Mouse (Mus musculus) cerebellum, postnatal 10 days (tissue): ENCODE measurements around the gene Ppm1k.
A peak's percentile ranks its signal among the peaks of the same experiment; 100 is the strongest.
"Not testable (repeated sequence)": the region's sequence is repeated elsewhere in the genome, so short reads cannot be mapped to it uniquely, and the experiment has no call there.

Experiments
- DNase-seq, 2 experiments: peaks; one replicate each; pipeline ENCODE4 v3.0.0; 2021; ENCODE audit warnings: mixed read lengths in 2 of 2

Gene Ppm1k

DNA sequence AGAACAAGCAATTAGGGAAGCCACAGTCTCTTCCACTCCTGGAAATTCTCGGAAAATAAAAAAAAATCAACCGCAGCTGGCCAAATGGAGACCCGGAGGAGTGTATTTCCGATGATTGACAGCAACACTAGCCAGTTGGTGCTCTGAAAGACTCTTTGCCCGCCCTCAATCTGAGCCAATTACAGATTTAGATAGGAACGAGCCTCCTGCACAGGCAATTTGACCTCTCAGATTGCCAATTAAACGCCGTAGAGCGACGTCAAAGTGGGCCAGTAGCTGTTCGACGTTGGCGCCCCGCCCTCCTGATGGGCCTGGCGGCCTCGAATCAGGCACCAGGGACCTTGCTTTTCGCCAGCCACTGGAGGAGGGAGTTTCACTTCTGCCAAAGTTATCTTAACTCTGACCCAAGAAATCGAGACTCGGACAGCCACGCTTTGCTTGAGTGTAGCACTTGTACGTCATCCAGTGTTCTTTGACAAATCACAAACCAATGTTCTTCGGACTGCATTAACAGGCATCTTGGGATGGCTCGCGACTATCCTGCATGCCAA lies at the start of gene Ppm1k:
Ppm1k (minus strand) TSS at position 83 of the 551 bp plus-strand sequence.
- DNase-seq = peak; percentile 98

DNA sequence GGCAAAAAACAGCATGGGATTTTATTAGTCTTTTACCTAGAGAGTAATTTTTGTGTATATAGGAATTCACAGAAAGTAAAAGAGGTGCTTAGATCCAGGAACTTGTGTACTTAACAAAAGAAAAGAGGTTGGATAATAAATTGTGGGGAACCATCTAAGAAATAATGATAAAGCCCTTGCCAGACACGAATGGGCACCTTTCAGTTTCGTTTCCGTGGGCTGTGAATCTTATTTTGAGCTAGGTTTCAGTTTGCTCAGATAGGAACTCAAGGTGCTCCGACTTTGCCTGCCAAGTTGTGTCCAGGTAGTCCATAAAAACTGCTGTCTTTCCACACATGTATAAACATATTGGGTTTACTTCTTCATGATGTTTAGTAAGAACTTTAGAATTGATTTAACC lies 47.1 kb upstream of the Ppm1k start:
- DNase-seq = no peak

DNA sequence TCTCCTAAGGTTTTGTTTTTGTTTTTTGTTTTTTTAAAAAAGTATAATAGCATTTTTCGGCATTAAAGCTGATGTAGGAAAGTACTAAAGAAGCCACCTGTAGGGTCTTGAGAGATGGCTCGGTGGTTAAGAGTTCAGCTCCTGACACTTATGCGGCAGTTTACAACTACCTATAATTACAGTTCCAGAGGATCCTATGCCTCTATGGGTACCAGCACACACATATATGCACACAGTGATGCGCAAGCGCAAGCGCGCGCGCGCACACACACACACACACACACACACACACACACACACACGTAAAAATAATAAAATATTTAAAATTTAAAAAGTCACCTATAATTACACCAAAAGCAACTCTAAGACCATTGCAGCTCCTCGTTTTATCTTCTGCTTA lies 46.3 kb upstream of the Ppm1k start:
- DNase-seq = no peak

DNA sequence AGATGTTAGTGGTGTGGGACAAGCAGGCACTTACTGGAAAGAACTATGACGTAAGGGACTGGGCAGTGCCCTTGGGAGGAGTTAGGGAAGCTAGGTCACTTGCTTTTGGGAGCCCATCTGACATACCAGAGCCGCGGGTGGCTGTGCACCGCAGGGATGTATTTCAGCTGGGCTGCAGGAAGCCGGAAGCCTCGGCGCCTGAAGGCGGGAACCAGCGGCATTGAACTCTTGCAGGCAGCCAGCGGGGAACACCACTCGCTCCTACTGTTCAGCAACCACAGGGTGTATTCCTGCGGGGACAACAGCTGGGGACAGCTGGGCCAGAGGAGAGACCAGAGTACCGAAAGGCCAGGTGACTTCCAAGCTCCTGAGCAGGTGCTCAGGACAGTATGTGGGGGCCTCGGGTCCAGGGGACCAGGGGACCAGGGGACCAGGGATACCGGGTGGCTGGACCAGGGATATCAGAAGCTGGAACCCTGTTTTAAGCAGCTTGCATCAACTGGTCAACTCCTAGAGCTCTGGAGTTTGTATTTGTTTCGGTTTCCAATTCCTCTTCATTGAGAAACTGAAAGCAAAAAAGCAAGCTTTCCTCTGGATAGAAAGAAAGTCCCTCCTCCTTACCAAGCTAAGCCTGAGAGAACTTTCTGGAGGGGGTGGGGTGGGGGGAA lies 45.7 kb upstream of the Ppm1k start, which contains the start of gene Herc6:
Herc6 (plus strand) TSS at position 120 of the 668 bp plus-strand sequence.
- peak; percentile 24 to 48 for DNase-seq

DNA sequence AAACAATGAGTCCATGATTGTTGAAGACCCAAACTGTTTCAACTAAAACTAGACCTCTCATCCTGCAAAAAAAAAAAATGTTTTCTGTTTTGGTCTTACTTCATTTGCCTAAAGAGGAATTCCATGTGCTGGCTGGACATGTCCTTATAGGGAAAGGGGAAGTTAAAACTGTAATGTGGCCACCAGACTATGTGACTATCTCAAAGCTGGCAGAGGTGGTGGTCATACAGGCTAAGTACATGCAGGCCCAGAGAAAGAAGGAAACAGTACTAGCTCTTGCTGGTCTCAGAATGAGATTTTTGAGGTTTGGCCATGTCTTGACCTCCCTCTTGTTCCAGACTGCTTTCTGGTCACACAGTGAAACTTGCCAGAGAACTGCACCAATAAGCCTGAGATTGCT lies 36.3 kb upstream of the Ppm1k start:
- no peak for DNase-seq

DNA sequence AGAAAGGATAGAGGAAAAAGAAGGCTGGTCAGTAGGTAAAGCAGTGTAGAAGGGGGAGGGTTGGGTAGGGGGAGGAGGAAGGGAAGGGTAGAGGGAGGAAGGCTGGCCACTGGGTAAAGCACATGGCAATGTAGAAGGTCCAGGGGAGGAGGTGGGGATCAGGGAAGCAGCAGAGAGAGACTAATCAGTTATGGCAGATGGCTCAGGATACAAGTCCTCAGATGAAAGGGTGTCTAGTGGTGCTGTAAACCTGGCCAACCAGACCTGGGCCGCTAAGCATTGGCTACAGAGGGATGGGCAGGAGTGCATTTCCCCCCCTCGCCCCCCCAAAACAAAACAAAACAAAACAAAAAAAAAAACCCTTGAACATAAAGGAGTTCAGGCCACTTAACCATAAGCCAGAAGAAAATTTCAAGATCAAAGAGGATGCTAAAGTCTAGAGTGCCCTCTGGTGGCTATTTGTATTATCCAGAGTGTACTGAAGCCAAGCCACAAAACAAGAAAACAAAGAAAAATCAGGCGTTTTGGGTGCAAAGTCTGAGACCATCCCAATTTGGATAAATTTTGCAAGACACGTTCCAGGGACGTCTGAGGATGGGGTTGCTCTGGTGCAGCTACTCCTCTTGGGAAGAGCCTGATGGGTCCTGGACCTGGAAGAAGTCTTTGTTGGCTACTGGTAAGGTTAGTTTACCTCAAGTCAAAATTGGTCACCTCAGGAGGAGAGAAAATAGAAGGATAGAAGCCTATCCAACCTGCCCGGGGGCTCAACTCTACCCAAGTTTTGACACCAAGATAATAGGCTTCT lies 35.1 kb upstream of the Ppm1k start:
- DNase-seq = peak; percentile 66 to 84

DNA sequence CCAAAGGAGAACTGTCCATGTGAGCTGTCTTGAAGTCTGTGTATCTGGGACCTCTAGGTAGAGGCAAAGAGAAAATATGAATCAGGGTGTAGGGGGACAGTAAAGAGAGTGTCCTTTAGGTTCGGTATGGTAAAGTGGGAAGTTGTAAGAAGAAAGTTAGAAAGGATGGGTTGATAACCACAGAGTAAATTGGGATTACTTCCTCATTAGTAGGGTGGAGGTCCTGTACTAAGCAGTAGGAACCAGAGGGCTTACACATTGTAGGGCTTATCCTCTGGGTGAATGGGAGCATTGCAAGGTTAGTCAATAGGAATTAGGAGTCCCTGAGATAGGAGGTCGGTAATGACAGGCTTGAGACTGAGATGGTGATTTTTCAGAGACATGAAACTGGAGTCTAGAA lies 32.4 kb upstream of the Ppm1k start:
- DNase-seq = no peak

DNA sequence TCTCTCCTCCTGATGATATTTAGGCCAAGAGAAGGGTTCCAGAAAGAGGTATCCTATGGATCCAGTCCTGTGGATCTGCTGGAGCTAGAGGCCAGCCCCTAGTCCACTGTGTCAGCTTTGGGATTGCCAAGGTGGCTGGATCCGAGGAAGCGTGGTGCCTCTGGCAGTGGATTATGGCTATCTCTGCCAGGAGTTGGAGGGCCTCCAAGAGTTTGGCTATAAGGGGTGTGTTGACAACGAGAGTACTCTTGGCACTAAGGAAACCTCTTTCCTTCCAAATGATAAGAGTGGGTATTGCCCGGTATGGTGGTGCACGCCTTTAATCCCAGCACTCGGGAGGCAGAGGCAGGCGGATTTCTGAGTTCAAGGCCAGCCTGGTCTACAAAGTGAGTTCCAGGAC lies 30.2 kb upstream of the Ppm1k start:
- peak; percentile 49 to 62 for DNase-seq

DNA sequence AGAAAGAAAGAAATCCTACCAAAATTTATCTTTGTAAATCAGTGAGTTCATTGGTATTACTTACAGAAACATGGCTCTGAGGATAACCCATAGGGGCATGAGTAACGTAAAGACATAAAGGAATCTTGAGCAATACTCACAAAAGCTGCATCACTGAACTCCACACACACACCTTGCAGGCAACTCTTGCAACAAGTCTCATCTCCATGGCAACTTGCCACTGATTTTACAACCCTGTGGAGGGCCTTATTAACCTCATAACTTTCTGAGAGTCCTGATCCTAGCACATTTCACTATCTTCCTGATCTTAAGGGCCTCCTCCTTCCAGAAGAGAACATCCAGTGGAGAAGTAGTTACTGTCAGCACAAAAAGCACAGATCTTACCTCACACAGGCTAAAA lies 28.2 kb upstream of the Ppm1k start:
- no peak for DNase-seq

DNA sequence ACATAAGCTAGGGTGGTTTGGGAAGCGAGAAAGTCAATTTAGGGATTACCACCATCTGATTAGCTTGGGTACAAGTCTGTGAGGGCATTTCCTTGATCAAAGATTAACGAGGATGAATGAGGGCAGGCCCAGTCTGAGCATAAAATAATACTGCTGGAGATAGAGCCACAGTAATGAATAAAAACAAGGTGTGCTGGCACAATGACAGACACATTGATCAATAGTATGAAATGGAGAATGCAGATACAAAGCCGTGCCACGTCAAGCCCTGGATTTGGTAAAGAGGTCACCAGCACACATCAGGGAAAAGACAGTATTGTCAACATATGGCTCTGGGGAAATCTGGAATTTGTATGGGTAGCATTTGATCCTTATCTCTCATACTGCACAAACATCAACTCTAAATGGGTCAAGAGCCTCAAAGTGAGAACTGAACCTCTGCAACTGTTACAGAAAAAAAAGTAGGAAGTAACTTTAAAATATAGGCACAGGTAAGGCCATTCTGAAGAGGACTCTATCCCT lies 22.6 kb upstream of the Ppm1k start:
- DNase-seq = no peak

DNA sequence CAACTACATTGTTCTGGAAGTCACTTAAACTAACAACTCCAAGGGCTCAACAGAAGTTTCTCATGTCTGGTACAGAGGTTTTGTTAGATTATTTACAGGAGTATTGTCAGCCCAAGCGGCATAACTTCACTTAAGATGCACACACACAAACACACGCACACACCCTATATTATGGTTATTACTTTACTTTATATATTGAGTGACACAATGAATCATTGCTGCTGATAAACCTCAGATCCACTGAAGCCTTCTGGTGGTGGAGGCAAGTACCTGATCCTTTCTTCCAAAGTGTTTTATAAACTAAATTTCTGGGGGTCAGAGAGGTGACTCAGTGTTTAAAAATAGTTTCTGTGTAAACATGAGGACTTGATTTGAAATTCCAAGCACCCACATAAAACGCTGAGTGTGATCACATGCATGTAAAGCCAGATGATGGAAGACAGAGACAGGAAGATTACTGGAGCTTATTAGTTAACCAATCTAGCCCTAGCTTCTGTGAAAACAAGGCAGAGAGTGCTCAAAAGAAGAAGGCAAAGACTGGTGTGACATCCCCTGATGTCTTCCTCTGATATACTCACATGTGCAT lies 16.0 kb upstream of the Ppm1k start:
- DNase-seq = no peak

DNA sequence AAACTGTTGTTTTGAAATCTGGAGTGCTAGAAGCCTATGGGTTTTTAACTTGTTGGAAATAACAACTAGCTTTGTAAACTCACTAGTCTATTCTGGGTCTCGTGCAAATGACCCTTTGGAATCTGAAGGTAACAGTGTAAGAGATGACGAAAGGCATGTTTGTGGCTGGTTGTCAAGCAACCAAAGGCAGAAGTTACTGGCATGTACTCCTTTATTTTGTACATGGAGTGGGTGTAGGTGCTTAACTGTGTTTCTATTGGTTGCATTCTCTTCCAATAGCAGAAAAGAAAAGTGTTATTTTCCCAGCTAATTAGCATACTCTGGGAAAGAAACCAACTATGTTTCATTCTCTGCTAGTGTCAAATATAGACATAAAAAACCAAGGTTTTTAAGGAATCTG lies 9.6 kb upstream of the Ppm1k start:
- DNase-seq = no peak

DNA sequence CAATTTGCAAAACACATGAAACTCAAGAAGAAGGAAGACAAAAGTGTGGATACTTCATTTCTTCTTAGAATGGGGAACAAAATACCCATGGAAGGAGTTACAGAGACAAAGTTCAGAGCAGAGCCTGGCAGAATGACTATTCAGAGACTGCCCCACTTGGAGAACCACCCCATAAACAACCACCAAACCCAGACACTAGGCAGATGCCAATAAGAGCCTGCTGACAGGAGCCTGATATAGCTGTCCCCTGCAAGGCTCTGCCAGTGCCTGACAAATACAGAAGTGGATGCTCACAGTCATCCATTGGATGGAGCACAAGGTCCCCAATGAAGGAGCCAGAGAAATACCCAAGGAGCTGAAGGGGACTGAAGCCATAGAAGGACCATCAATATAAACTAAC lies 8.3 kb upstream of the Ppm1k start:
- DNase-seq = not testable (repeated sequence)

DNA sequence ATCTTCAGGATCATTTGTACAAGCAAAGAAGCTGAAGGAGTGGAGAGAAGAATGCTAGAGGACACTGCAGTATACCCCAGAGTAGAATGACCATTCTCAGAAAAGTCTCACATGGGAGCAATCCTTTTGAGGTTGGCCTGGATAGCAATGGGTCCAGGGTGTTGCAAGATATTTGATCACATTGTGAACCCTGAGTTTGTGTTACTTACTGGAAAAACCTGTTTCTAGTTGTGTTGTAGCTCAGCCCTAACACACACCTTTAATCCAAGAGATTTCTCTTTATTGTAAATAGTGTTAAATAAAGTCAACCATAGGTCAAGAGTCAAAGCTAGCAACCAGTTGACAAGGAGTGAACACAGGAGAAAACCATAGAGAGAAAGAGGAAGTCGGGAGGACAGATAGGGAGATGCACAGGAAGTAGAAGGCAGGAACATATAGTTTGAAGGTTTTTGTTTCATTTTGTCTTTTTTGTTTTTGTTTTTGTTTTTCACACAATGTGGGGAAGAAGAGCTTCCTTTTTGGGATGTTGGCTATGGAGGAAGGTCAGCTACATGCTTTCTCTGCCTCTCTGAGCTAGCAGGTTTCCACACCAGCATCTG lies 6.6 kb upstream of the Ppm1k start:
- DNase-seq = no peak

DNA sequence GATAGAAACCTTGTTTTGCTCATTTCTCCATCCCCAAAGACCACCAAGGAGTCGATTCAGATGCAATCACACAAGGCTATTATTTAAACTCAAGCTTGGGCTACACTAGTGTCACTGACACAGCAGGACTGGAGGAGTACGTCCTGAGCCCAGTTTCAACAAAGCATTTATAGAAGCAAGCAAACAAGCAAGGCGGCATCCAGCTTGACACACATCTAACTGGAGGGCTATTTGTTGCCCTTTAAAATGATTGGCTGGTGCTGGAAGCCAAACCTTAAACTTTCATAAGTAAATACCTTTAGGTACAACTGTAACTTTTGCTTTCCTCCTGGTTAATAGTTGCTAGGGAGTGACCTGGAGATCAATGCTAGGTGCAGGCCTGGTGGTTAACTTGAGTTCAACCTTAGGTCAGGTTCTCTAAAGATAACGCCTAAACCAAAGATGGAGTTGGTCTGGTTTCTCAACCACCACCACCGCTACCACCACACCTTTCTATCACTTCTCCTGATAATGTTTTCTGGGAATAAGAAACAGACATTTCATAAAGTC lies 5.8 kb upstream of the Ppm1k start:
- no peak for DNase-seq

DNA sequence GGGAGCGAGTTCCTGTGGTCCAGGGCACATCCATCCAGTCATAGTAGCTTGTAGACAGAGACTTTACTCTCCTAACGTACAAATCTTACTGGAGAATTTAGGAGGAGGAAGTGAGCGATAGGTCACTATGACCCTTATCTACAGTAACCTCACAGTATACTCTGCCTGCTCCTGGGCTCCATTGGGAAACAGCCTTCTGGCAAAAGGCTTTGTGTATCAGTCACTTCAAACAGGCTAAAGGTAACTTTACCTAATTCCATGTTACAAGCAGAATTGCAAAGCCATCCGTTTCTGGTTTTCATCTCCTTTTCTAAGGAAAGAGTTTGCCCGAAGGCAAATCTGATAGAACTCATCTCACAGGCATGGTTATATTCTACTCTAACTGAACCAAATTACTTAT lies 2.6 kb upstream of the Ppm1k start:
- no peak for DNase-seq

DNA sequence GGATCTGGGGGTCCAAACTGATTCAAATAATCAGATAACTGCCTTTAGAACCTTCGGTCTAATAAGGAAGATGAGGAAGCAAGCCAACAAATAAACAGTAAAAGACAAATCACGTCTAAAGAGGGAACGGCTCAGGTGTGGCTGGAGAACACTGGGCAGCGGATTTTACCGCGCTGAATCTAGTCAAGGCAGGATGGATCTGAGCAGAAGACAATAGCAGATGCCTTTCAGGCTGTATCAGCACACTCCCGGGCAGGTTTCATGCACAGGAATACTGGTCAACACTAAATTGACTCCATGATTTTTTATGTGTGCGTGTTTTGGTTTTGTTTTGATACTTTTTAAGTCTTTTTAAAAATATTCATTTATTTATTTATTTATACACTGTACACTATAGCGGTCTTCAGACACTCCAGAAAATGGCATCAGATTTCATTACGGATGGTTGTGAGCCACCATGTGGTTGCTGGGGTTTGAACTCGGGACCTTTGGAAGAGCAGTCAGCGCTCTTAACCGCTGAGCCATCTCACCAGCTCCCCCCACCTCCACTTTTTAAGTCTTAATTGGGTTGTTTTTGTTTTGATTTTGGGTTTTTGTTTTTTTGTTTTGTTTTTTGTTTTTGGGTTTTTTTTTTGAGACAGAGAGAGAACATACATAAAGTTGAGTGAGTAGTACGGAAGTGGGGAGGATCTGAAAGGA lies 852 bp upstream of the Ppm1k start:
- peak; percentile 43 to 54 for DNase-seq

DNA sequence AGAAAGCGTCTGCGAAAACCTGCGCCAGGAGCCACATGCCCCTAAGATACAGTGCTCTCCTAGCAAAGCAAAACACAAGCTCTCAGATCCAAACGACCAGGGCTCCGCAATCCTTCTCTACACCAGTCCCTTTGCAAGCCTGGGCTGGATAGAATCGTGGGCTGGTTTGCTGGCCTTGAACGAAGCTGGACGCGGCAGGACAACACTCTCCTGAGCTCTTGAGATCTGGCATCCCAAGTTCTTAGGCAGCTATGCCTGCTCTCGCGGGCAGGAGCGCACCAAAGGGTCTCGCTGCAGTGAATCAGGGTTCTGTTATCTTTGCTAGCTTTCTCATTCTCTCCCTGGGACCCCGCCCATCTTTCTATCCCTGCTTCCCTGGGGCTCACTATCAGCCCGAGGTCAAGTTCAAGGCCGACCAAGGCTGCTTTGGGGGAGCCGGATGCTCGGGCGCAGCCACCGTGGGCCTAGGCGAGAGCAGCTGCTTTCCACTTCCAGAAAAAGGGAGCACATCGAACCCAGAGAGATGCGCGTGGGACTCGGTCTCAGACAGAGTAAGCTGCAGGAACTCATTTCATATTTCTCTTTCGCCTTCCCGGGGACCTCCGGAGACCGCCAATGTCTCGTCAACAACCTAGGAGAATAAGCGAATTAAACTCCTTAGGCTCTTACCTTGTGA lies 519 bp downstream of the Ppm1k start:
- peak; percentile 61 to 71 for DNase-seq

DNA sequence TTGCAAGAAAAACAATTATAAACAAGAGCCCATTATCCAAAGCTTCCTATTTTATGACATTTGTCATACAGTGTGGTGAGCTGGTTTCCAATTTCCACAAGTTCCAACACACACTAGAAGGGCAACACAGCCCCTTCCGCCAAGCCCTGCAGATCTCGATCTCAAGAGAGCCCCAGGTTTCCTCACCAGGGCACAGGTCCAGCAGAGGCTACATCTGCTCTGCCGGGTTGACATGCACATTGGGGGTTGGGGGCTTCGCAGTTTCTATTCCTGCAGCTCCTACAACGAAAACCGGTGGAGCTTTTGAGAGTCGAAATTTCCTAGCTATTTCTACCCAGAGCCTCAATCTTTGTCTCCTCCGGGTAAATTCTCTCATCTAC lies 1.0 kb downstream of the Ppm1k start:
- peak; percentile 79 to 81 for DNase-seq

DNA sequence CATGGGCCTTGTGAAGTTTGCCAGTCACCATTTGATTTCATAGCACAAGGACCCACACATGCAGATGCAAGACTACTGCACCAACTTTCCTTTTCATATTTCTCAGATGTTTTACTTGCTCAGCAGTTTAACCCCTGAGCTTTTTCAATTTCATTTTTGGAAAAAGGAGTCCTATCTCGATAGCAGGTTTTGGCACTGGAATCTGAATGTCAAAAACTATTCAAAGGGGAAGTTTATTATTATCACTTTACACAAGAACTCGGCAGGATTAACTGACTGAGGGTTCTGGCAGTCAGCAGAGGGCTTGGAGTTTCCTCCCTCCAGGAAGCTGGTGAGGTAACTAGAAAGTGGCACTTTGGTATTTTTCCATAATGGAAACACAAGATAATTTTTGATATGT lies 1.9 kb downstream of the Ppm1k start:
- no peak for DNase-seq

DNA sequence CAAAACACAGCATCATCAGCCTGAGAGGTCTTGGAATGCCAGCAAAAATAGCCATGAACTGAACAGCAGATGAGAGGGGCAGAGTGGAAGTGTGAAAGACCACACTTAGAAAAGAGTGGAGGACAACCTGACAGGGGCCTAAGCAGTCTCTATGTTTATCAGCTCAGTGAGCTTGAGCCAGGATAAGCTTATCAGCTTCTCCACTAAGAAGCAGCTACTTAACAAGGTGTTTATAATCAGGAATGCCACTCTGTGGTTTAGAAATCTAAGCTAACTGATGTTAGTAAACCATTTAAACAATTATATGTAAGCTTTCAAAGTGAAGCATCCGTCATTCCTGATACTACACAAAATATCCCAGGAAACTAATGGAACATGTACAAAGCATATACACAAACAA lies 3.2 kb downstream of the Ppm1k start:
- DNase-seq = no peak

DNA sequence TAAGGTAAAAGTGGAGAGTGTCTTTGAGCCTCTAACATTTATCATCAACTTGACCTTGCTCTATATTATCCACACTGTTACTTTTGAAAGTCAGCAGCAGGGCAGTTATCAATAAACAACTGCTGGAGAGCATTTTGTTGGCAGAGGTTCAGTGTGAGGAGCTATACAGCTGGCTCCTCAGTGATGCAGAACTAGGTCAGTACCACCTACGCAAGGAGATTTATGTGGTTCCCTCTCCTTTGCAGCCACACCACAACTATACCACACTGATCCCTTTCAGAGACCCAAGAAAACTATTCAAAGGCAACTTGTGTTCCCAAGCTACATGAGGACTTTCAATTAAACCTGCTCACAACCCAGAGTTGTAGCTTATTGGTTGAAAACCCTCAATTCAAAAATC lies 3.8 kb downstream of the Ppm1k start:
- no peak for DNase-seq
